Mouse (Mus musculus) liver, postnatal 0 days (tissue): ENCODE results near the gene Prss27.

ENCODE experiments used
- CTCF ChIP-seq: sonication (generic); IDR thresholded peaks from 2 replicates; pipeline ENCODE4 v1.5.1; 2016; ENCODE audit warnings: antibody characterized with exemption, low read depth
- EP300 ChIP-seq: IDR thresholded peaks from 2 replicates; pipeline ENCODE4 v1.6.1; 2016; ENCODE audit warnings: antibody characterized with exemption, low read depth, mild to moderate bottlenecking

- TF ChIP-seq CTCF (no peak), EP300 (no peak)
Measured at GRCm38 (mm10) chr17:24004071-24004665, 33.8 kb upstream of the Prss27 start.
